Mouse (Mus musculus) thymus, postnatal 25 days (tissue): Measurements from ENCODE around the gene Mon2.
"Not testable (repeated sequence)": the region's sequence is repeated elsewhere in the genome, so short reads cannot be mapped to it uniquely, and the experiment has no call there.

Experiments
- DNase-seq: peaks from one replicate; pipeline ENCODE4 v3.0.0; 2022

Gene Mon2

DNA sequence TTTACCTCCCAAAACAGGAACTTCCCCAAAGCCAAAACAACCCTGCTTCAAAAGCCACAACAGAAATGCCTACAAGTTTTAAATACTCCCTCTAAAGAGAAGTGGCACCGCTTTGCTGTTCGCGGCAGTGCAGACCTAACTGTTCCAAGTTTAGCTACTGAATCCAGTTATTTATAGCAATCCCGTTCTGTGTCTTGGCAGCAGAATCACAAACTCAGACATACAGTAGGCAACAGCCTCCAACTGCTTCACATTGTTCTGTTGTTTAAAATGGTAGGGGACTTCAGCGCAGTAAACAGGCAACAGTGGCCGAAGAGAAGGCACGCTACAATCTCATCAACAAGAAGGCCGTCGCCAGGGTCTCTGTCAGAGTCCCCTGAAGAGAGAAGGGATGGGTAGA is 85.3 kb downstream of the Mon2 start:
- DNase-seq = no peak

DNA sequence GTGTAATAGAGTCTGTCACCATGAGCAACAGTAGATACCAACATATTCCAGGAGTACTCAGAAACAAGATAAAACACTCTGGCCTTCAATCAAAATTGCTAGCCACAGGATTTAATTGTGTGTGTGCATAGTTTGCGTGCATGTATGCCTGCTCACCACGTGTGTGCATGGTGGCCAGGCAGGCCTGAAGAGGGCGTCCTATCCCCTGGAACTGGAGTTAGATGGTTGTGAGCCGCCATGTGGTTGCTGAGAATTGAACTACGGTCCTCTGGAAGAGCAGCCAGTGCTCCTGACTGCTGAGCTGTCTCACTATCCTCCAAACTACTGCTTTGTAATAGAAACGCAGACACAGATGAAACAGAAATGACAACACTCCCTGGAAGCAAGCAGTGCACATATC is 85.7 kb downstream of the Mon2 start:
- DNase-seq = no peak

DNA sequence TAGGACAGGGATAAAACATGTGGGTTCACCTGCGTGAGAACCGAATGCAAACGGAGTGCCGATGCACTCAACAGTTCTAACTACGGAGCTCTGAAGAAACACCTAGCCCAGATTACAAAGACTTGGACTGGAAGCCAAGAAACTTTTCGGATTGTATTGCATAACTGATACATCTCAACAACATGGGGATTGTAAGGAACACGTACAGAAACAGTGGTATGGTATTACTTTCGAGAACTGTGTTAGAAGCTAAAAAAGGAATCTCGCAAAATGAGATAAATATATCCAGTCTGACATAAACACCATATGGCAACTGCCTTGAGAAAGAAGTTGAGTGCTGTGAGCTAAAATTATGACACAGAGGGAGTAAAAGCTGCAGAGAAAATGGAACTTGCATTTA is 86.4 kb downstream of the Mon2 start:
- DNase-seq = no peak

DNA sequence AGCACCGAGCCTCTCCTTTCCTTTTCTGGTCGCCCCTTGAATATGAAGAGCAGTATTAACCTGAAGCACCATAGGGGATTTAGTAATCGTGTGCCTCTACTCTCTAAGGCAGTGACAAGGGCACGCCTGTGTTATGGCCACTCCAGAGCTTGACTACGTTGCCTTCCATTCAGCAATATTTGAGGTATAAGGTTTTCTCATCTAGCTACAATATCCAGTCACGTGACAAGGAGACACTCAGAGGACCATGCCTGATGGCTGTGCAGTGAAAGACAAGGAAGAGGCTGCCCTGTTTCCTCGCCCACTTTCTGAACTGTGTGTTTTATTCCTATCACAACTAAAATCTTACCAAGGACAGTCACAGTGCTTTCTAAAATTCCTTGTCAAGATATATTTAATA is 87.9 kb downstream of the Mon2 start:
- no peak for DNase-seq

DNA sequence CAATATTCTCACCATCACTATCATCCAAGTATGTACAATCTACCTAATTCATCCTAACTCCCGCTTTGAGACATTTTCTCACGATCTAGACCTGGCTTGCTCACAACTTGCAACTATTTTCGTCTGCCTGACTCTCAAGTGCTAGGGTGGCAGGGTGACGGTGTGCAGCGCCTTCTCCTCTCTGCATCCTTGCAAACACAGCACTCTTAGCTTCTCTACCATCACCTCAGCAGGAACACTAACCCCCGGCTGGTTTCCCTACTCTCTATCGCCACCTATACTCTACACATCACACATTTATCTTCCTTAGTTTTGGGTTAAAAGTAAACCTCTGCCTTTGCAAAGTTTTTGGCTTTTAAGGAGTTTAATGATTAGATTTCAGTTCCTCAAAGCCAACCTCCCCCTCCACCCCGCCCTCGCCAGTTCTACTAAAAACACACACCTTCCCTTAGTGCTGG is 88.6 kb downstream of the Mon2 start:
- peak; percentile 66 for DNase-seq

DNA sequence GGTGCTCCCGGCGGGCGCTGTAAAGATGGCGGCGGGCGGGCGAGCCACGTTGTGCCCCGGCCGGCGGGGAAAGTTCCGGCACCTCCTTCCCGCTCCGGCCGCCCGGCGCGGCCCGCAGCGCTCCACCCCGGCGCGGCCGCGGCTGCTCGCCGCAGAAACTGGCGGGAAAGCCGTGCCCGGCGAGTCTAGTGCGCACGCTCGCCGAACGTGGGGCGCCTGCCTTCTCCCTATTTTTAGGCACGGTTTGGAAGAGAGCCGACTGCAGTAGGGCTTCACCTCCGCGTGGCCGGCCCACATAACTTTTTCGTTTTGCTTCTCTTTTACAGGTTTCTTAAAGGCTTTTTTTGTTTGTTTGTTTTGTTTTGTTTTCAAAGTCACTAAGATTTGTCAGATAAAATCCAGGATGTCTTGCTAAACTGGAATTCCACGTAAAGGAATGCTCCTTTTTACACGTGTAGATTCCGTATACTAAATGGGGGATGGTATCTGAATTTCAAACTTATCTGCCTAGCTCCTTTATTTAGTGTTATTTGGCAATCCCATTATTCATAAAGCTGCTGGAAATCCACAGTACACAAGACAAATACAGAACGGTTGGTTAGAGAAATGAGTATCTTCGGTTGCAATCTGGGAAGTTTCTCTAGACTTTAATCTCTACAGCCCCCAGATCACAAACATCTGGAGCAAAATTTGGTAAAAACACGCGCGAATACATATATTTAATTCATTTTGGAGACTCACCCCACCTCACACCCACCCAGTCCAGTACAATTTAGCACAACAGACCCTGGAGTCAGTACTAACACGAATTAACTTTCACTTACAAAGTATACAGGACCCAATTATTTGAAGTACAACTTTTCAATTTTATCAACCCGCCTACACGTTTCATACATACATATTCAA is 89.7 kb downstream of the Mon2 start:
- DNase-seq = peak; percentile 78

DNA sequence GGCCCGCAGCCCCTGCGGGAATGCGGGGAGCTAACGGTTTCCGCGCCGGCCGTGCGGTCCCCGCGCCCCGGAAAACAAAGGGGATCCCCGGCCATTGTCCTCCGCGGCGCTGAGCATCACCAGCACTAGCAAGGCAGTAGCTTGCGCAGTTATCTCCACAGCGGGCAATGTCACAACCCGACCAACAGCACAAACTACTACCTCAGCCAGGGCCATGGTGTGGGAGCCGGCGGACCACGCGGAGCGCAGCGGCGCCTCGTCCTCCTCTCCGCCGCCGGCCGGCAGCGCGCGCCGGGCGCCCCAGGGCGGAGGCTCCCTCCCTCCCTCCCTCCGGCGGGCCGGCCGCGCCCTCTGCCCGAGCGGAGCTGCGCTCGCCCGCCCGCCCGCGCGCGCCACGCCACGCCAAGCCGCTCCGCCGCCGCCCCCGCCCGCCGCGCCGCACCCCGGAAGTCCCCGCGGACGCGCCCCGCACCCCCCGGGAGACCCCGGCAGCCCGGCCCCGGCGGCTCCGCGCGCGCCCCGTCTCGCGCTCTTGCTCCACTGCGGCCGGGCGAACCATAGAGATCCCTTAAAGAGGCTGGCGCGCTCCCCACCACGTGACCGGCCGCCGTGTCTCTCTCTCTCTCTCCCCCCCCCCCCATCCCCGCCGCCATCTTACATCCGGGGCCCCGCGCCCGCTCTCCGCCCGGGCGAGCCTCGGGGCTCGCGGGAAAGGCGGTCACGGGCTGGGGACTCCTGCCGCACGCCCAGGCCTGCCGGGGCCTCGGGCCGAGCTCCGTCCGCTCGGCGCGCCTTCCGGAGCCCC is 90.6 kb downstream of the Mon2 start:
- DNase-seq = peak; percentile 84

DNA sequence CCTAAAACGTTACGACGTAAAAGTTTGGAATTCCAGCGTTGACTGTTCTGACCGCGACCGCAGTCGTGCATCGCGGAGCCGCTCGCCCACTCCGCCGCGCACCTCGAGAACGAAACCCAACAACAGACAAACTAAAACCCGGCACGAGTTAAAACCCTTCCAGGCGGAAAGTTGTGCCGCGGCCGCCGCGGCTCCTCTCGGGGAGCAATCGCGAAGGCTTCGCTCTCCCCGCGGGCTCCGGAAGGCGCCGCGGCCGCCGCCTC is 91.1 kb downstream of the Mon2 start:
- no peak for DNase-seq

DNA sequence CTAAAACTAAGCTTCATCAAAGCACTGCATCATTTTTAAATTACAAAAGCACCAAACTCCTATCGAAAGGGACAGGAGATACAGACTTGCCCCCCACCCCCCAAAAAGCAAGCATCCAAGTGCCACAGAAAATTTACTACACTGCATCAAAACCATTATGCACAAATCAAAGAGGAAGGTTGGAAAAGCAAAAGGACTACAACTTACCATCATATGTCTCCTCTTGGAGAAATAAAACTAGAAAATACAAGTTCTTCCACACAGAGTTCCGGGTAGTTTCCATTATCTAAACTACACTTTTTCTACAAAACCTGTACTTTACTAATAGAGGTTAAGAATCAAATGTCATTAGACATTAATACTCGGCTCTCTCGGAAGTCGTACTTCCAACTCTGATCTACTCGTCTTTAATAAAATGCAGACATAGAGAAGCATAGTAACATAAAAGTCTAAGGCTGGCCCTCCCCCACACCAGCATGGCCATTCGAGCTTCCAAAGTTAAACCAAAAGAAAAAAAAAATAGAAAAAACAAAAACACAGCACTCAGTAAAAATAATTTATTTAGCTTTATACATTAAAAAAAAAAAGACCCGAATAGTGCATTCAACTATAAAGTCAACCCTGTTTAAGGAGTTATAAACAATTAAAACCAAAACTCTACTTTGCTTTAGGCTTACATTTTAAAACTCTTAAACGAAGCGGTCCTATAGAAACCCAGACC is 91.6 kb downstream of the Mon2 start:
- DNase-seq = no peak

DNA sequence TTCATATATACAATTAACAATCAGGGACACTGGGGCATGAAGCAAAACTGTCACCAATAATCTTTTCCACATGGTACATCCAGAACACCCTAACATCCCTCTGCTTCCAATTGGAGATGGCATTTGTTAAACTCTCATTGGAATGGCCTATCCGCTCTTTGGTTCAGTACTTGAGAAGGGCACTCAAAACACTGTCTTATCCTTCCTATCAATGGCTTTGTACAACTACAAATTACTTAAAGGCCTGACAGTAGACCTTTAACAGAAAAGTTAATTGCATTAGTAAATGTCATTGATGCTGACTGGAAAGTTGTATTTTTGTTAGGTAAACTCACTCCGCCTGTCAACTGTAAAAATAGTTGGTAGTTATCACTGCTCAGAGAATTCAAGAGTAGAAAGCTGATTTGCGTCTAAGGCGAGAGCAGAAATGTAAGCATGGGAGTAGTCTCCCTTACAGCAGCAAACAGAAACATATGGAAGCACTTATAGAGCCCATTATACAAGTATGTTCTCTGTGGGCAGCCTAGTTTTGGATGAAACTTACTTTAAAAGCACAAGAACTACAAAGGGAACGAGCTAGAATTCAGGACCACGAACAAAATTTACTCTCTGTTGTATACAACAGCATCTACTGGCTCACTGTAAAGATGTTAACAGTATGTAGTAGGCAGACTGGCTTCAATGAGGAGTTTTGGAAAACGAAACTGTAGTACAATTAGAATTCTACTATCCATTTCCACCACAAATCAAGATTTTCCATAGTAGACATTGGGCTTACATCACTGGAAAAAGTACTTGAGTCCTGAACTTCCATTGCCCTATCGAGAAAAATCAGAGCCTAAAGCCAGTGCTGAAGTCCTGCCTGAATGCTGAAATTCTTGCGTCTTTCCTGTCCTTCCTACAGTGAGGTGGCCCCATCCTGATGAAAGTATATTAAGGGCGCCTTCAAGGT is 92.5 kb downstream of the Mon2 start:
- DNase-seq = no peak

DNA sequence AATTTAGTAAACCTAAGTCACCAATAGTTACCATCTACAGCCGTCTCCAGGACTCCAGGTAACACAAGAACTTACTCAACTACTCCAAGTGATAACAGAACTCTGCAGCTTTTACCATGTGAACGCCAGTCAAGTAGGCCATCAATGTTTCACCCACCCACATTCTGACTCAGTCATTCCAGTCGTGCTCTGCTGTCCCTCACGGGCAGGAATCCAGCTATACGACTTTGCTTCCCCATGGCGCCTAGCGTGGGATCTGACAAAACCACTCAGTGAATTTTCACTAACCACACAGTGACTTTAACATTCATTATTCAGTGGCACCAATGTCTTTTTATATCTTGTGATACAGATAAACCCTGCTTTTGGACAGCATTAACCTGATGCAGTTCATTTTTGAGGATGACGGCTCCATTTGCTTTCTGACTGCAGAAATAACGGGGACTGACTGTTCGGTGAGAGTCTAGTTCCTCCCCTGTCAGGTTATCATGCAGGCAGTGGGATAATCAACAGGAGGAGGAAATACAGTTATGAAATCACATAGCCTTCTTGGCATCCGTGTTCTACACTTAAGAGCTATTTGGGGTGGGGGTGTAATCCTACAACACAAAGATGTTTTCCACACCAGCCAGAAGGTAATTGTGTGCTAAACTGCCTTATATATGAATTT is 93.3 kb downstream of the Mon2 start:
- DNase-seq = no peak

DNA sequence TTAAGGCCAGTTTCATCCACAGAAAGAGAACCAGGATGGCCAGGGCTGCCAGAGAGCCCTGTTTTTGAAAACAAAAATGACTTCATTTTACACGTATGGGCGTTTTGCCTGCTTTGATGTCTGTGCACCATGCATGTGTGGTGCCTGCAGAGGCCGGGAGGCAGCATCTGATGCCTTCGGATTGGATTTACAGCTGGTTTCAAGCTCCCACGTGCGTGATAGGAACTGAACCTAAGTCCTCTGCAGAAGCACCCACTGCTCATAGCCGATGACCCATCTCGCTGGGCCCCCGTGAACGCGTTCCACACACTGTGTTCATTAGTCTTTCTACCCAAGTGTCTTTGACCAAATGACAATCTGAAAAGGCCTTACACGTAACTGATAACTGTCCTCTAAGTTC is 96.2 kb downstream of the Mon2 start:
- no peak for DNase-seq

DNA sequence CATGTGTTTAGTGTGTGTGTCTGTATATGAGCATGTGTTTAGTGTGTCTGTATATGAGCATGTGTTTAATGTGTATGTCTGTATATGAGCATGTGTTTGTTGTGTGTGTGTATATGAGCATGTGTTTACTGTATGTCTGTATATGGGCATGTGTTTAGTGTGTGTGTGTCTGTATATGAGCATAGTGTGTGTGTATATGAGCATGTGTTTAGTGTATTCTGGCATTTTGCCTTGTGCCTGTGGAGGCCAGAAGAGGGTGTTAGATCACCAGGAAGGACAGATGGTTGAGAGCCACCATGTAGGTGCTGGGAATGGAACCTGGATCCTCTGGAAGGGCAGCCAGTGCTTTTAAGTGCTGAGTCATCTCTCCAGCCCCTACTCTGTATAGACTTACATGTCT is 96.9 kb downstream of the Mon2 start:
- DNase-seq = no peak

DNA sequence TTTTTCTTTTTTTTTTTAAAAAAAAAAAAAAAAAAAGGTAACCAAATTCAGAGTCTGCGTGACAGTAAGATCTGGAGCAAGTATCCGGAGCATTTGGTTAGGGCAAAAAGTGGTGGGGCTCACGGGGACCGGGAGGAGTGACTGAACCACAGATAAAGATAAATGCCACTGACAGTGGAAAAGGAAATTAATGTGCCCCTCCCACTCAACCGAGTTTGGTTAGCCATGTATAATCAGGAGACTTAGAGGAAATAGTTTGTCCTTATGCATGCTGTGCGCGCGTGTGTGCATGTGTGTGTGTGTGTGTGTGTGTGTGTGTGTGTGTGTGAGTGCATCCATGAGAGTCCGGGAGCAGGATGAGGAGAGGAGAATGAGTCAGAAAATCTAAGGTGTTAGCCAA is 100.3 kb downstream of the Mon2 start:
- no peak for DNase-seq

DNA sequence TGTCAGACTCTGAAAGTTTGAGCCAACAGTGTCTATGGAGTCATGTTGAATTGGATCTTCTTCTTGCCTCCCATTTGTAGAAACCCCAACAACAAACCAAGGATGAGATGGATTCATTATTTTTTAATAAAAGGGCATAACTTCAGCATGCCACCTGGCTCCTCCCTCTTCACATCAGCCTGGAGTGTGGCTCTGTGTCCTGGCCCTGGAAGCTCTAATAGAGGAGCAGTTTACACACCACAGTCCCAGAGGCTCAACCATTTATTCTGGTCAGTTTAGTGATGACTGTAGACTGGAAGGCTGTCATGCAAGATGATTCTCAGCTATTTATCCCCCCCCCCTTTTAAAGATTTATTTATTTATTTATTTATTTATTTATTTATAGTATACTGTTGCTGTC is 103.1 kb downstream of the Mon2 start:
- no peak for DNase-seq

DNA sequence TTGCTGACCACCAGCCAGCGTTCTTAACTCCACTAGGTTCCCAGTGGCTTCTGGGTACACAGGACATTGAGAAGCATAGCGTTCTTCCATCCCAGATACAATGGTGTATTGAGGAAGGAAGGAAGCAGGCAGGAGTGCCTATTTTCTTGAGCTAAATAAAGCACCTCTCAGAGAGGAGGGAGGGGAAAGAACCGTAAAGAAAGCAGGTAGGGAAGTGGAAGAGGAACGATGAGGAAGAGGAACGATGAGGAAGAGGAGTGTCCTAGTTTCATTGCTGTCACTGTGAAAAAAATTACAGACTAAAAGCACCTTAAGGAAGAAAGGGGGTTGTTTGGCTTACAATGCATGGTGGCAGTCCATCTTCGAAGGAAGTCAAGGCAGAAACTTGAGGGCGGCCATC is 106.1 kb downstream of the Mon2 start:
- no peak for DNase-seq

DNA sequence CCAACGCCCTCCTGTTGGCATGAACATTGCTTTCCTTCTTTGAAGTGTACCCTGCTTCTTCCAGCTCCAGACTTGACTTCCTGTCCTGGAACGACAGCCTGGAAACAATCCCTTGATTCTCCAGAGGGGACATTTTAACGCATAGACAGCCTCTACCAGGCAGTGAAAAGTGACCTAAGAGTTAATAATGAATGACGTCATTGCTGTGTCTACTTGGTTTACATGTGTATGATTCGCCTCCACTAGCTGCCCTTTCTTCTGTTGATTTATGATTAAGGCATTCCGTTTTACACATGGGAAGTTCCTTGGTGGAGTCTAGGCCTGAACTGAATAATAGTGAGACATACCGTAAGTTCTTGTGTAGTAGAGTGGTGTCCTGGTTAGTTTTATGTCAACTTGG is 109.9 kb downstream of the Mon2 start:
- DNase-seq = no peak

DNA sequence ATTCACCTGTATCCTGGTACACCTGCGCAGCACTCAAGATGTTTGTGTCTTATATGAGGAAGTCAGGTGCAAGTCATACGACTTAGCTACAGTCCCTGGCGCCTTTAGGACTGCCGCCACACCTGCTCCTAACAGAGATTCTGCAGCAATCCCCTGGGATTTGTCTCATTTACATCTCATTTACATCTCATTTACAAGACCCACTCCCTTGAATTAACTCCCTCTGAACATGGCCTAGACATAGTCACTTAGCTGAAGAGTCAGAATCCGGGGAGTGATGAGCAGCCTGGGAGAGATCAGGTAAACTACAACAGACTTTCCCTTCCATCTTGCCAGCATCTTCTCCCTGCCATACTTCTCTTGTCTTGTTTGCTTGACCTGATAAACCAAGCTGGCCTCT is 110.7 kb downstream of the Mon2 start:
- DNase-seq = not testable (repeated sequence)

DNA sequence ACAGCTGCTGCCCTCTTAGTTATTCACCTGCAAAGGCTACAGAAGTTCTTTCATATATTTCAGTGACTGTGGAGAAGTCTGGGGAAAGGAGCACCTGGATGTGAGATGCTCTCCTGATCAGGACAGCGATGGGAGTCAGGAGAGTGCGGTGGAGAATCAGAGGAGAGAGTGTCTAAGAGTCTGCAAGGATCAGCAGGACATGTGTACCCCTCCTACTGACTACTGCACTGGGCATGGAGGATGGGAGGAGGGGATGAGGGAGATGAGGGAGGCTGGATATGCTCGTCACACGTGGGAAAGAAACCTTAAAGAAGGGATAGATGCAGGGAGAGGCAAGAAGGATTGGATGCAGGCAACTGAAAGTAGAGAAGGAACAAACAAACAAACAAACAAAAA is 112.1 kb downstream of the Mon2 start:
- DNase-seq = no peak

DNA sequence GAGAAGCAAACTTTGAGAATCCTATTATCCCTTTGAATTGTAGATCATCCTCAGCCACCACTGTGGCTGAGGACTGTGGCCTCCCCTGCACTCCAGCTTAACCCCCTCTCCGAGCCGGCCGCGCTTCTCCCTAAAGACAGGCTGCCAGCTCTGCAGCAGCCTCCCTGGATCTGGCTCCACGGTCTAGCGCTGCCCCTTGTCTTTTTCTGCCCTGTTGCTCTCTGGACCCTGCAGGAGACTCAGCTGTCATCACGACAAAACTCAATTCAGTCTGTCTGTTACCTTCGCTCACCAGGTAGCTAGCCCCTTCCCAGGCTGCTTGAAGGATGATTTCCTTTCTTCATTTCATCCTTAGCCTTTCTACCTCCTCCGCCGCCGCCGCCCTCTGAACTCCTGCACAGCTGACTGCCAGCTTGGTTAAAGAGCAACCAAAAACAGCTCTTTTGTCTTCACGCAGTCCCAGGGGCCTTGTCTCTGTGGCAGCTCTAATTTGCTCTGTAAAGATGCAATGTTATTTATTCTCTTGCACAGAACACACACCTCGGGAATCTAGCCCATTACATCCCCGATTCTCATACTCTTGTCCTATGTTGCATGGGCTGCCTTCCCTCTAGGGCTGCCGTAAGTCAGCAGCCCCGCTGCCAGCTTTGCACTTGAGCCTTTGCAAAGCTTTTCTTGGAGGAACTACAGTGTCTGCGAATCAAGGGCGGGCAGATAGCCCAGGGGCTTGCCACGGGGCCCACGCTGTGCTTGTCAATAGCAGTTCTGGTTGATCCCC is 112.7 kb downstream of the Mon2 start:
- no peak for DNase-seq

DNA sequence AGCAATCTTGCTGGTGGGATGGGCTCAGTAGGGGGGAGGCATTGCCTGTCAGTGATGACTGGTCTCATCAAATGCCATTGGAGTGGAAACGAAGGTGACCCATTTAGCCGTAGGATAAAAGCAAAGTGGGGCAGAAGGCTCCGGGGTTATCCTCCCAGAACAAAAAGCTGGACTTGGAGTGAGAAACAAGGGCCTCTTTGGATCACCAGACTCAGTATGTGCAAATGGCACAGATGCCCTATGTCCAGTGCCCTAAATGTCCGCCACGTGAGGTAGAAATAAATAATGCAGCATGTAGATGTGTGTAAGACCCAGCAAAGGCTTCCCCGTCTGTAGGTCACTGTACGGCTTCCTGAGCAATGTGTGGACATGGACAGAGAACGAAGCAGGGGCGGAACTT is 113.7 kb downstream of the Mon2 start:
- DNase-seq = no peak
